Mouse (Mus musculus) skeletal muscle tissue, postnatal 0 days (tissue): Measurements from ENCODE around the gene Marc2. TPM values are rescaled to one million over a fixed set of nuclear protein-coding genes. Genes with fewer than 3 reads are reported as not detected.

Source experiments
- microRNA counts: library from miRNA; unstranded; fragments of <30 nt; microRNA quantifications from one replicate; lab custom pipeline; 2015
- microRNA-seq, 2 experiments: library from miRNA; unstranded; fragments of <30 nt; microRNA quantifications; one replicate each; pipeline ENCODE4; 2016
- polyA plus RNA-seq: library from polyadenylated mRNA; unstranded; fragments of >200 nt; fragmentation: Nextera tagmentation; extraction: Ambion mirVana; gene quantifications from 2 replicates; pipeline ENCODE4 v1.2.1, GENCODE M21; 2015

Gene Marc2
- polyA plus RNA-seq: 153 and 201 TPM in 2 replicates

DNA sequence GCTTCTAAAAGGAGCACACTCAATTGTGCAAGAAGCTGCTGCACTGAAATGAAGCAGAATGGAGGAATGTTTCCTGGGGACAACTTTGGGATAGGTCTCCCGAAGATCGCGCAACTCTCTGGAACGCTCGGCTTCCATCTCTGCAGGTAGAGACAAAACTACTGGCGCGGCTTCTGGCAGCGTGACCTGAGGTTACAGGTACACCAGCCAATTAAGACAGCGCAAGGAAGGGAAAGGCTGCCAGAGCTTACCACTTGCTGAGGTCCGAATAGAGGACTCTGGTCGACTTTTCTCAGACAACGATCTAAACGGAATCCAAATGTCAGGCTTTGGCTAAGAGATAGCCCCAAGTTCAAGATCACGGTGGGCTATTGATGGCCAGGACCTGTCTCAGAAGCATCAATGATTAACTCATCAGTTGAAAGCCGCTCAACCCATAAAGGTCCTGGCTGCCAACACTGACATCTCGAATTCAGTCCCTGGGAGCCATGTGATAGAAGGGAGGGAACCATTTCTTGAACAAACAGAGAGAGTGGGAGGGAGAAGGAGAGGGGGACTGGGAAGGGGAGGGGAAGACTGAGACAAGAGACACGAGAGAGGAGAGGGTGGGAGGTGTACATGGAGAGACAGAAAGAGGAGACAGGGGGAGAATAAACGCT lies at the start of gene Marc2:
Gene Marc2 (minus strand): TSS at position 360 of the 659 bp plus-strand sequence.

DNA sequence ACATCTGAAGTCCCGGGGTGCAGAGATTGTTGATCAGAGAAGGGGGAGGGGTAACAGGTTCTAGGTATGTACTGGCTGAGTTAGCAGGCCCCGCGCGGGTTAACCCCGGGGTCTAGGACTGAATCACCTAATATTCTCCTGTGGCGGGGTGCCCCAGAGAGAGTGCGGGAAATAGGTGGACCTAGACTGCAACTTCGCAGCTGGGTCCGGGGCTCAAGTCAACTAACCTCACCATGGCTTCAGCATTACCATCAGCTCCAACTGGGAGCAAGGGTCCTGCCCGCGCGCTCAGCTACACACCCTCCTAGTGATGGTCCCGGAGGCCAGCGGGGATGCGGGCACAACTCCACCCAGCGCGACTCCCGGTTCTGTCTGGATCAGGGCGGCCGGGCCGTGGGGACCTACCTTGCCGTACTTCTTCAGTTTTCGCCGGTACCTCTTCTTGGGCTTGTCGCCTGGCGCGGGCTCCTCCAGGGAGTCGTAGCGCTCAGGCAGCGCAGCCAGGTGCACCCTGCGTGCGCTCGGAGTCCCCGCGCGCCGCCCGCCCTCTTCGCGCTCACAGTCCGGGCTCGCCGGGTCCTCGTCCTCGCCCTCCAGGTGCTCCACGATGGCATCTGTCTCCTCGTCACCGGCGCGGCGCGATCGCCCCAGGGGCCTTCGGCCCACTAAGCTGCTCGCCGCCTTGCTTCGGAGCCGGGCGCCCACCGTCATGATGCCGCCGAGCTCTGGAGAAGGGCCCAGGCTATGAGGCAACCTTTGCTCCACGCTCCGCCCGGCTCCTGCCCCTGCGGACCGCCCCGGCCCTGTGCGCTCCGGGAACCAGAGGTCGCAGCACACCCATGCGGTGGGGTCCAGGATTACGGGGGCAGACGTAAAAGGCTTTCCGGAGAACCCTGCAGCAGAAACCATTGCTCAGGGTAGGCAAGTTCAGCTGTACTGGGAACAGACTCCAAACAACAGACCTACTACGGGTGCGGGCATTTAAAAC lies 36.3 kb upstream of the Marc2 start, which contains the start of gene C130074G19Rik:
Gene C130074G19Rik (minus strand): TSS at position 938 of the 988 bp plus-strand sequence.

DNA sequence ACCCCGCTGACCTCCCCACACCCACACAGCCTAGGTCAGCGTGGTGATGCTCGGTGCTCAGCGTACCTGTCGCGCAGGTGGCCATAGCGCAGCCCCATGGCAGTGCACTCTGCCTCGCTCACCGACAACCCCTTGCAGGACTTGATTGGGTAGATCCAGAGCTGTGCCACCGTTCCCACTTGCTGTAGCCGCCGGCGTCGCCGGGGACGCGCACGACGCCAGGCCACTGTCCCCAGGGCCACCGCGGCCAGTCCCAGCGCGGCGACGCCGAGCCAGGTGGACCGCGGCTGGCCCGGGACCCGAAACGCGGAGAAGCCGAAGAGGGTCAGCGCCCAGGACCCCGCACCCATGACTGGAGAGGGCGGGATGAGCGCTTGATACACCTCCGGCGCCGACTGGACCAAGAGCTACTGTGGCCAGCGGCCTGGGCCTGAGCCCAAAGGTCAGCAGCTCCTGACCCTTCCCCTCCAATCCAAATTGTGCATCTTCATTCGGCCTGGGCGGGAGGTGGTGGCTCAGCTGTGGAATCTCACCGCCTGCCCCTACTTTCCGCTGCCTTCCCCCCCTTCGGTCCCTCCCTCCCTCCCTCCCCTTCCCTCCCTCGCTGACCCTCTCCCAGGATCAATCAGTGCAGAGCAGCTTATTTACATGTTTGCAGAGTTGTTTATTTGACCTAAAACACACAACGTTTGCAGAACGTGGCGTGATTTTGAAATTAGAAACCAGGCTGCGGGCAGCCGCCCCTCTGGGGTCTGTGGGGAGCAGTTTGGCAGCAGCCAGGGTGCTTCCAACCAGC lies 35.3 kb downstream of the Marc2 start, which contains the start of gene Marc1:
Gene Marc1 (minus strand): TSS at position 534 of the 796 bp plus-strand sequence.

MicroRNA genes within 50 kb of the gene (microRNA counts, 519-probe panel; counts per million panel counts)
- 296 counts per million, percentile 58 among the panel's probes with 10 or more counts for microRNA mmu-miR-1981 (lab: Ali Mortazavi, UCI)

Small RNA genes lying within 50 kb of the gene (microRNA-seq; reads per million reads assigned to microRNA genes)
- 66.6 to 67.9 reads per million in 2 experiments for gene Mir1981

Other genes with a start within 250 kb of the Marc2 start
- gene Hlx, start 113.8 kb downstream of the Marc2 start, polyA plus RNA-seq: 12.3 and 16.1 TPM in 2 replicates
- gene Marc1, start 35.1 kb downstream of the Marc2 start, polyA plus RNA-seq: 1.1 TPM in 2 replicates
- 2.2 and 2.8 TPM in 2 replicates for gene C130074G19Rik, start 36.8 kb upstream of the Marc2 start, polyA plus RNA-seq
- gene Mark1, start 153.1 kb upstream of the Marc2 start, polyA plus RNA-seq: 1.4 and 1.8 TPM in 2 replicates